Mouse (Mus musculus) ovary, postnatal 14 days (tissue): ENCODE measurements at regions not wholly inside any gene's neighbourhood (a gene's known extent, or its start where the extent isn't known, plus 50 kb on each side); places are given as distances from the start of the nearest gene placed in this dataset.

ENCODE experiments used
- DNase-seq: peaks from one replicate; pipeline ENCODE4 v3.0.0; 2022; ENCODE audit warnings: low spot score

DNA sequence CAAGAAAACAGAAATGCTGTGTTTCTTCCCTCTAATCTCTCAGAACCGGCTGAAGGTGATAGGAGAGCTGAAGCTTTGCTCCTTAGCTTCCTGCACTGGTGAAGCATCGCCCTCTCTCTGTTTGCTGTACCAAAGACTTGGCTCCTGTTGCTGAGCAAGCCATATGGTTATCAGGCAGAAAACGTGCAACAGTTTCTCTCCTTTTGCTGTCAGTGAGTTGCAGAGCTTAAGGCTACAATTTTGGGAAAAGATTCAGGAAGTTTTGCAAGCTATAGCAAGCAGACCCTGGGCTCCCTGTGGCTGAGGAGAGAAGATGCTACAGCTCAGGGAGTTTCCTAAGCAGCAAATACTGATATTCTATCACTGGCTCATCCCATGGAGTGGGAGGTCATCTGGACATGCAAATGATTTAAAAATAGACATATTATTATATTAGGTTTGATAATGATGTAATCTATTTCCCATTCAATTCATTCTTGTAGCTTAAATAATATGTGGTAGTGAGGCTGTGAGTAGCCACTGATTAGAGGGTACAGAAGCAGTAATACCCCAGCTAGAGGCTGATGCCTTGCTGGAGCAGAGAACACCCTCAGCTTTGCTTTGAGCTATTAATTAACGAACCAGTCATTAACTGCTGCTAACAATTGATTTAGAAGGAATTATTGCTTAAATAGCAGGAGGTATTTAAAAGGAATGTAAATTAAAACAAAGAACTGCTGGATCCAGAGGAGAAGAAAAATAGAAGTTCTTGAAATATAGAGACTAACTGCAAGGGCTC lies 240.1 kb upstream of the Emcn start:
- no peak for DNase-seq

DNA sequence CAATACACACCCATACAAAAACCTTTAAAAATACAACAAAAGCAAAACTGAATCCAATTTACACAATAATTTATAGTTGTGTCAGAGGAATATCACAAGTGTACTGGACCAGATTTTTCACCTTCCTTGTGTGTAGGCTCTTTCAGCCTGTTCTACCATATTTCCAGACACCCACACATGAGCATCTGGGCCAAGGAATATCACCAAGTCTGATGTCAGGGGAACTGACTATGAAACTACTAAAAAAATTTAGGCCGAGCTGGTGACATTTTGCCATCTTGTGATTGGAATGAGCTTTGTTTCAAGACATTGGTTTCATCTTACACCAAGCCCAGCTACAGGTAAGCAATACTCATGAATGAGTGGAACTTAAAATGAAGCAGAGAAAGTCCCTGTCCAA lies 234.9 kb upstream of the Emcn start:
- no peak for DNase-seq

DNA sequence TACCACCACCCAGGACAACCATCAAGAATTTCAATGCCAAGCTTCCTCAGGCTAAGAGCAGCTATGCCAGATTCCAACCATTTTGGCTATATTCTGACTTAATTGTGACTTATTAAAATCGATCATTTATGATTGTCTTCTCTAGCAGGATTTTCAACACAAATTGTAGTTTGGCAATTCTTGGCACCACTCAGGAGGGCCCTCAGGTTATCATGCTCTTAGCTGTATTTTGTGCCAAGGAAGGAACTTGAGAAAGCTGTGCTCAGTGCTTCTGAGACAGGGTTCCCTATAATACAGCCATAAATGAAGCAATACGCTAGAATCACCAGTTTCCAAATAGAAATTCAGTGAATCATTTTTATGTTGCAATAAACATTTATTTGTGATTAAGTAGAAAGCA lies 232.7 kb upstream of the Emcn start:
- DNase-seq, result no peak

DNA sequence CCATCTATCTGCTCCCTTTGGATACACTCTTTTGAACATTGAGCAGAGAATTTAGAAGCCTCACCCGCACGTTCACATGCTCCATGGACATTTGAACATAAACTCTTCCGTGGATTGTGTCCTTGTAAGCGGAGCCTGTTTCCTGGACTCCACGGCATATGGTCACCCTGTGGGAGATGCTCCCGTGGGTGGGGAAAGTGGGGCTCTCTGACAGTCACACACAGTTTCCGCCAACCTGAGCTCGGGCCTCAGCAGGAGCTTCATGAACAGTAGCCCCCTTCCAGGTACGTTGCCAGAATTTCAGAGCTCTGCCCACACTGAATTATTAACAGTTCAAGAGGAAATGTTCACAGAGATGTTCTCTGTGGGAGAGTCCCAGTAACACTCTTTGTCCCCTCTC lies 231.1 kb upstream of the Emcn start:
- DNase-seq, result no peak

DNA sequence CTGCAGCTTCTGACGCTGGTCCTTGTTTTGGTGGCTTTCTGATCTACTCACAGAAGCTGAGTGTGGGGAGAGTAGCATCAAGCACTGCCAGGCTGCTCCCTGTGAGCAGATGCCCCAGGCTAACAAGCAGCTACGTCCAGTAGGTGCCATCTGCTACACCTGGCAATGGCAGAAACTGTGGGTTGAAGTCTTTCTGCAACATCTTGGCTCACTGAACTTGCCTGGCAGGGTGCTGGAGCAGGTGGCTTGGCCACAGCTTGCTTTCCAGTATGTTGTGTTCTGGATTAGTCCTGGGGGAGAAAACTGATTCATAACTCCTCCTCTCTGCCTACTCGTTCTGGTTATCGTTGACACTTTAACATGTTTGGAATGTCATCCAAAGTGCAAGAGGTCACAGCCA lies 230.4 kb upstream of the Emcn start:
- DNase-seq, result no peak

DNA sequence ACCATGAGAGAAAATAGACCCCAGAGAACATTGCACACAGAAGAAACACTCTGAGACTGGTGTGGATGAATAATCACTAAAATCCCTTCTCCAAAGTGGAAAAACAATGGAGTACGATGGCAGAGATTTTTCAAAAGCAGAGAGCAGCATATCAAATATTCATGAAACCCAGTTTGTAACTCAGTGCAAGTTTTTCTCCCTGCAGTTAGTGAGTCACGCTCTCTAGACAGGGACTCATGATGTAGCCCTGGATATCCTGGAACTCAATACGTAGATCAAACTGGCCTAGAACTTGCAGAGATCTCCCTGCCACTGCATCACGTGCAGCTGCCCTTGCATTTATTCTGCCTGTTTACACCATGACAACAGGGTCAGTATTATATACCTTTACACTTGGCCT lies 210.9 kb upstream of the Emcn start:
- DNase-seq, result no peak

DNA sequence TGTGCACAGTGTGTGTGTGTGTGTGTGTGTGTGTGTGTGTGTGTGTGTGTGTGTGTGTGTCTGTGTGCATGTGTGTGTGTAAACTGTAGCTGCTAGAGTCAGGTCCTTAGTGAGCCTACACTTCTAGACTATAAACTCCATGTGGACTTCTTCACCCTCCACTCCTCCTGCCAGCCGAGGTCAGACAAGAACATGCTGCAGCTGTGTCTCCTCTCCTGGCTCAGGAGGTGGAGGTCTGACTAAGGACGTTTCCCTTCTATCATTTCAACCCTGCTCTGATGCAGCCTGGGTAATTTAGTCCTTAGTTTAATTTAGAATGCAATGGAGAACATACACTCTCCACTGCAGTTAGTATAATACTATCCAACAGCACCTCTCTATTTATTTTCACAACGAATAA lies 198.8 kb upstream of the Emcn start:
- DNase-seq, result no peak

DNA sequence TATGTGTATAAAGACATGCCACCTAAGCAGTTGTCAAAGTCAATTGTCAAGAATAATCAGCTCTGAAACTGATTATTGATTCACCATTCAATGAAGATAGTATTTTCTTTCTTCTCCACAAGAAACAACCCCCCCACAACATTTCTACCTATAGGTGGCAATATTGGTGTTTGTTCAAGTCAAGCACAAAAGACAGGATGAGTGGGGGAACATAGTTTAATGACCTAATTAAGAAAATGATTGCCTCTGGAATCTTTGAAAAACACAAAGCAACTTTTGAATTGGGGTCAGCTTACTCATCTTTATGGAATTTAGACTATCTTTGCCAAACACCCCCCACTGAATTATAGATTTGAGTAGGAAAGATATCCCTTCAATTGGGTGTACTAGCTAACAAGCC lies 194.8 kb upstream of the Emcn start:
- DNase-seq, result no peak

DNA sequence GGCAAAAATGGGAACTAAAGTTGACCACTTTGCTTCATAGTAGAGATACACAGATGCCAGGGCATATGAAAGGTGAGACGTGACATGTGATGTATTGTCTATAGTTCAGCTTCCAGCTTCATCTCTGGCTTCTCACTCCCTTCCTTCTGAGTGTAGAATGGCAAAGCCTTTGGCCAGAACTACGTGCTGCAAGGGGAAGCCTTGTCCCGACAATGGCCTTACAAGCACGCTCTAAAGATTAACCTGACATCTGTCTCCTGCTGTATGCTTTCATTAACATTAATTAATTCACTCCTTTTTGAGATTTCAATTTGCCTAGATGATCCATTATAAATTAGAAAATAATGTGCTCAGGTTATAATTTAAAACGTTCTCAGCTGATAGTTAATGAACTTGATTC lies 193.5 kb upstream of the Emcn start:
- DNase-seq, result no peak

DNA sequence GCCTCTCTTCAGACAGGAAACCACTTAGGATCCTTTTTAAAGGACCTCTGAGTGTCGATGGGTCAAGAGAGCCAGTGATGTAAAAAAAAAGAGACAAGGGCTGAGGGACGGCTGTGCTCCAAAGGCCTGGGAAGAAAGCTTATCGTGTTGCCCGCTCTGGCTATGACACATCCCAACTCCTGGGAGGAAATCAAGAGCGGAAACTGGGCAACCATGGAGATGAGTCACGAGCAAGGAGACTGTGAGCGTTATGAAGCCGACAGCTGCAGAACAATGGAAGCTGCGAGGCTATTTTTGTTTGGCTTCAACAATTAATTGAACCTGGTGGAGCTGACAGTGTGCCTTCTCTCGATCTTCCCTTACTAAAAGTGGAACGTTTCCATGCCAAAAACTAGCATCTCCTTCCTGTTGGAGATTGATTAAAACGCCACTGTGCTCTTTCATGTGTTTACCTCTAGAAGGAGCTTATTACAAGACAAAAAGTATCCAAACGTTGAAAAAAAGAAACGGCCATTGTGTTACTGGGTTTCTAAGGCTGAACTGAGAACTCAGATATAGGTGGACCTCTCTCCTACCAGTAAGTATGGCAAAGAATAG lies 190.4 kb upstream of the Emcn start:
- DNase-seq, result no peak

DNA sequence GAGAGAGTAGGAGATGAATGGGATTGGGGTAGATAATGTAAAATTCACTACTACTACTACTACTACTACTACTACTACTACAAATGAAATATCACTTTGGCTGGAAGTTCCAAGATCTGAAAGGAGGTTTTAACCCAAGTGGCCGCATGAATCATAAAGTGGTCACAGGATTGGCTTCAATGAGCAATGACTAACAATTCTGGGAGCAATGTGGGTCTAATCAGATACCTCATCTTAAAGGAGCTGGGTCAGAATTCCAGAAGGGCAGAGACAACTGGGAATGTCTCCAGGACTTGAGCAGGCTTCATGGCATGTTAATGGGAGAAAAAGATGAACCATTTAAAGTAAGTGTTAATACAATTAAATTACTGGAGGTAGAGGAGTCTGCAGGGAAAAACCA lies 189.4 kb upstream of the Emcn start:
- no peak for DNase-seq

DNA sequence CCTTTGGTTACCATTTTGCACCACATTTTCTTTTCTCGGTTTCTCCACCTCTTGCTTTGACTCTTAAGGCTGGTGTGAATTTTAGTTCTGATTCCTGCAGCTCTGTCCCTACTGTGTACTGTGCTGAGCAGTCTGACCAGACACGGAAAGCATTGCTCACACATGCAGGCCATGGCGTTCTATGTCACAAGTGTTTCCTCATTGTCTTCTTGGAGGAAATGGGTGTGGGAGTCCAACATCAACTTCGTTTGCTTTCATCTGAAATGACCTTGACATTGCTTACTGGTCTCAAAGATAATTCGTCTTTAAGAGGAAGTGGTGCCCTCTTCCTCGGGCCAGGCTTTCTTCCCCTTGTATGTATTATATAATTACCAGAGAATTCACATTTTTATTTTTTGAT lies 187.6 kb upstream of the Emcn start:
- no peak for DNase-seq

DNA sequence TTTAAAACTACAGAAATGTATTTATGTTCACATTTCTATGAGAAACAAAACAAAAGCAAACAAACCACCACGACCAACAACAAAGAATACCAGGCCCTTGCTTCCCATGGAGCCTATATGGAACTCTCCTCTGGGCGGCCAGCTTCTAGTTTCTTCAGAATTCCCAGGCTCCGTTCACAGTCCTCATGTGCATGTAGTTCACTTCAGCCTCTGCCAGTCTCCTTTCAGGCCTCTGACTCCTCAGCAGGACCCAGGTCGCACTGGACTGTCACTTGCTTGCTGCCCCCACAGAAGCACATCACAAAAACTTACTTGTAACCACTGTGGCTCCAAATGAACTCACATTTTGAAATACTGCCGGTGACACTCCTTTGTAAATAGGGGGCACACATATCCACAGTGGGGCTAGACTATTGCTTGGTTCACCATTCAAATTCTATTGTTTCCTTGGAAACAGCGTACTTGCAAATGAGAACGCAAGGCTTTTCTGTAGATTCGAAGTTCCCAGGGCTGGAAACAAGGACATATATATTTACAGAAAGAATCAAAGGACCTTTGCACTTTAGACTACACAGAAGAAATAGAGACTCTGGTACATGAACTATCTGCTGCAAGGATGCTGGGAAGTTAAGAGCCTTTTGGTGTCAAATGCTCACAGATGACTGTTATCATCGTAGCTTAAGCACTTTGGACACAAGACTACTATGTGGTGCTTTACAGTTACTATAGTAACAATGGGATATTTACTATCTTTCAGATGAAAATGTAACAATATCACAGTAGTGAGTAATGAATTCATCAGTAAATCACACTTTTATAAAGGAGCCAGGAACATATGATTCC lies 186.4 kb upstream of the Emcn start:
- DNase-seq, result no peak

DNA sequence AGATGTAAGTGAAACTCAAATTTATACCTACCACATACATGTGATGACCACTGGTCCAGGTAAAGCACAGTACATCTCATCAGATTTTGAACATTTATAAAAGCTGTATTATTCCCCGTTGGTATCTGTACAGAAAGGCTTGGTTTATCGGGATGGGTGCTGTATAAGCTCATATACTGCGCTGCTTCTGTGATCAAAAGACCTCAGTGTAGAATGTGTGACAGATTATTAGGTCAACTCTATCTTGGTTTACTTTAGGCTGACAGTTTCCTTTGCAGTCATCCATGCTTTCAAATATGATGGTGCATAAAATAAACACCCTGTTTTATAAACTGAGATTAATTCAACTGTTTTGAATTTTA lies 185.8 kb upstream of the Emcn start:
- DNase-seq, result no peak

DNA sequence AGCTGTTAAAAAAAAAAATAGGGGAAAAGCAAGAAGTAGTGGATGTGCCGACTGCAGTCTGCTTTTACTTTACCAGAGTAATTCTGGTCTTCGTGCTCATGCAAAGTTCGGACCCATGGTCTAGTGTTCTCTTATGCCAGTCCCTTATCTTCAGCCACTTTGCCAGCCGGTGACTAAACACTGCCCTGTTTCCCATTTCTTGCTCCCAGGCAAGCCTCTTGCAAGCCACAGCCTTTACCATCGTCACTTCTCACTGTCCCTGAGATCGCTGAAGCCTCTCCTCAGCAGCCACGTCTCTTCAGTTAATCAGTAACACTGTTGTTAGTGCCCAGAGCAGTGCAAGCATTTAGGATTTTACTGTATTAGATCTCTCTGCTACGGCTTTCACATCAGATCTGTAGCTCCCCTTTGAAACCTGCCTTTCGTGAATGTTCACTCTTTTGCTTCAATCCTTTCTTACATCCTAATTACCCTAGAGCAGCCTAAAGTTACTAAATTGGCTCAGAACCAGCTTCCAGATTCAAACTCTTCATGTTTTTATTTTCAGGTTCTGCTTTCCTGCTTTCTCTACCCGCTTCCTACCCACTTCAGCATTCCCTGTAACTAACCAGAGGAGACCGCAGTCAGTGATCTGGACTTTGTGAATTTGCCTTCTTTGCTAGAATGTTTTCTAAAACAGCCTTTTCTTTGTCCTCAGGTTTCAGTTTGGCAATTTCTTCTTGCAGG lies 184.5 kb upstream of the Emcn start:
- no peak for DNase-seq

DNA sequence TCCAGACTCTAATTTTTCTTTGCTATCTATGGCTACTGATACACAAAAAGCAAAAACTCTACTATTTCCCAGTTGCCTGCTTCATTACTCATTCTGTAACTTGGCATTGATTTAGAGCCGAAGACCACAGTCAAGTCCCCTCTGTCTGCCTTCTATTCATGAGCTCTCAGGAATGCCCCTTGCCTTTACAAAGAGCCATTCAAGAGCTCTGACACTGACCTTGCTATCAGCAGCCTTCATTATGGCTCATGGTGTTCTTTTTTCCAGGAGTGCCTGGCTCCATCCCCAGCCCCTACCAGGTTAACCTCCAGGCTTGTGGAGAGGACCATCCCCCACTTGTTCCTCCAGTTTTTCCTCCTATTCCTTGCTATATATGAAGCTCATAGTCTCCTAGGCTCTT lies 151.8 kb upstream of the Emcn start:
- DNase-seq, result no peak

DNA sequence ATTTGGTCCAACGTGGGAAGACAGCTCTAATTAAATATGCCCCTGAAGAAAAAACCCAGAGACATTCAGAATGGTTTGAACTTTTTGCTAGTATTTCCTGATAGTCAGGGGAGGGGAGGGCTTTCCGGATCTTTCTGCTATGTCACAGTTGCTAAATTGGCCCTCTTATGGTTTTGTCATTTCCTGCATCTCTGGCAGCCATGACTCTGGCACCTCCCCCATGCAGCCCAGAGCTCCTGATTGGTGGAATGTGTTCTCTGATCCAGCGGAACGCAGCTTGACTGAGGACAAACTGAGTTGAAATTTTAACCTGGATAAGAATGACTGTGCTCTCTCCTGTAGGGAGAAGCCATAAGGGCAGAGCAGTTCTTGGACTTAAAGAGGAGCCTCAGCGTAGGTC lies 150.4 kb upstream of the Emcn start:
- DNase-seq, result no peak

DNA sequence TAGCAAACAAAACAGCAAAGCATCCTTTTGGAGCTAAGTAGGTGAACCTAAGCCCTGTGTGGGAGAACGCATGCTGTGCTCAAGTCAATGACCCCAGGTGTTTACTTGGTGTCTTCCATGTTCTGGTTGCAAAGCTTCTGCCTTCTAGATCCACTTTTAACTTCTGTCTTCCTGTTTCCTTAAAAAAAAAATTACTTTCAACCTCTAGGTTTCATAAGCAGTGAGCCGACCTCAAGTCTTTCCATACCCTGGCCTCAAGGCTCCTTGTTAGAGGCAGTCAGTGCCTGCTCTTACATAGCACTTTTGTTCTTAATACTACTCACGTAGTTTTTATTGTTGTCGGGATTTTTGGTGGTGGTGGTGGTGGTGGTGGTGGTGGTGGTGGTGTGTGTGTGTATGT lies 149.9 kb upstream of the Emcn start:
- DNase-seq, result no peak

DNA sequence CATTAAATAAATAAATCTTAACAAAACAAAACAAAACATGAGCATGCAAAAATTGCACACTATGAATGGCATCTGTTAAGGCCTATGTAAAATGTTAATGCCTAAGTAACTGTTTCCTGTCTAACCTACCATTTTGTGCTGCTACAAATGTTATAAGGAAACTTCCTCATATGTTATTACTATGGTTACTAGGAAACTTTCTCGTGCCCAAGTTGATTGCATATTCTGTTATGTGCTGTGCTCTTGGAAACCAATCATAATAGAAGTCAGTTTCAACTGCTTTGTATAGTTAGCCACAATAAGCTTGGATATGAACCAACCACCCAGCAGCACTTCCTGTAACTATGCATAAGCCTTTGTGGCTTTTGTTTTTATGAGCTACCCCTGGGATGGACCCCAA lies 147.0 kb upstream of the Emcn start:
- DNase-seq, result no peak

DNA sequence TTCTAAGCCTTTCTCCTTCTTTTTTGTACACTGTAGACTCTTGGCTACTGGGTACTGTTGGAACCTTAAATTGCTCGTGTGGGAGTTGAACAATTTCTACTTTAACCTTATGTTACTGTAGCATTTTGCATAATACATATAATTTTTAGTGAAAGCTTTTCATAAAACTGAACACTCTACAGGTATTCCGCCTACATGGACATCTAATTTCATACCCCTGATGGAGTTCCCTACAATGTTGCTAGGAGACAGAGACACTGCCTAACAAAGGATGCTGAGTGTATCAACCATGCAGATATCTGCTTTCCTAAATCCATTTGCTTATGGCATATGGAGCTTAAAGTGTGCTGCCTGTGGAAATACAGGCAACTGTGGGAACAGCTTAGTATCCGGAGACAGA lies 129.2 kb upstream of the Emcn start:
- no peak for DNase-seq

DNA sequence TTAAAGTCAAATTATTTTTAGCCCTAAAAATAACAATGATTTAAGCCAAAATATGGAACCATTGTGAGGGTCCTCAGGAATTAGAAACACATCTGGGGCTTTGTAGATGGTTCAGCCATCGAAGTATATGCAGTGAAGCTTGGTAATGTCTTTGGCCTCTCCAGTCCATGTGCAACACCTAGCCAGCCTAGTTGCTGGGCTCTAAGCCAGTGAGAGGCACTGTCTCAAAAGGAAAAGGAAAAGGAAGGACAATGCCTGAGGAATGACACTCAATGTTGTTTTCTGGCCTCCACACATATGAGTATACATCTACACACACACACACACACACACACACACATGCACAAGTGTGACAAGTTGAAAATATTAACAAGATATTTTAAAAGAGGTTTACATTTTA lies 124.8 kb upstream of the Emcn start:
- no peak for DNase-seq

DNA sequence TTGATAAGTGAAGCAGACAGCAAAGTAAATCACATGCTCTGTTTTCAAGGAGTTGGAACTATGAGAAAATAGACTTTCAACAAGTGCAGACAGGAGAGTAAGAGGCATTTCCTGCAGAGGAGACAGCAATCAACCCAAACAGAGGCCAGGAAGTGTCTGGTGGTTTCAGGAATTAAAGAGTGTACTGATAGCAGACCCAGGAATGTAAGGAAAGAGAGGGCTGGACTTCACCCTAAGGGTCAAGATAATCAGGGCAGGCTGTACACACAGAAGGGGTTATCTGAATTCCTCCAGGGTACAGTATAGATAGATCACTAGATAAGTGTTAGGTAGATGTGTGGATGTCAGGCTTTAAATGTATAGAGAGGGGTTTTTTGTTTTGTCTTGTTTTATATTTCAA lies 123.6 kb upstream of the Emcn start:
- DNase-seq, result no peak

DNA sequence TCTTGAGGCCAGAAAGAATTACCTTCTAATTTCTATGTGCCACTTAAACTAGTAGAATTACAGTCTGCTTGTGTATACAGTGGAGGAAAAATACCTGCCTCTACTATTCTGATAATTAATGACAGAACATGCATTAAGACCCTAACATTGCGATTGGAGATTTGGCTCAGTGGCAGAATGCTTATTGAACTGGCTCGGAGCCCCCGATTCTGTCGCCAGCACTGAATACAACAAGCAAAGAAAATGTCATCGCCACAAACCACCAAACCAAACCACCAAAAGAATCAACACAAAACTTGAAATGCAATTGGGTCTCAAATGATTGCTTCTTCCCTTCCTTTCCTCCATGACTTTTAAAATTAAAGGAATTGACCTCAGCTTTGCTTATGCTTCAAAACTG lies 122.9 kb upstream of the Emcn start:
- DNase-seq, result no peak
